Mouse (Mus musculus) mouse trophoblast stem cell (cell line): ENCODE measurements around the gene Slc28a1.
"Not testable (repeated sequence)": the region's sequence is repeated elsewhere in the genome, so short reads cannot be mapped to it uniquely, and the experiment has no call there.

ENCODE experiments used
- in situ Hi-C, 2 experiments: fragments of 300-500 bp; cut with MseI, MboI; formaldehyde crosslinking; loops; 2 replicates in 1 of 2; 3 replicates in 1 of 2; pipeline ENCODE4 v1.15.1; 2025

The Slc28a1 gene

DNA sequence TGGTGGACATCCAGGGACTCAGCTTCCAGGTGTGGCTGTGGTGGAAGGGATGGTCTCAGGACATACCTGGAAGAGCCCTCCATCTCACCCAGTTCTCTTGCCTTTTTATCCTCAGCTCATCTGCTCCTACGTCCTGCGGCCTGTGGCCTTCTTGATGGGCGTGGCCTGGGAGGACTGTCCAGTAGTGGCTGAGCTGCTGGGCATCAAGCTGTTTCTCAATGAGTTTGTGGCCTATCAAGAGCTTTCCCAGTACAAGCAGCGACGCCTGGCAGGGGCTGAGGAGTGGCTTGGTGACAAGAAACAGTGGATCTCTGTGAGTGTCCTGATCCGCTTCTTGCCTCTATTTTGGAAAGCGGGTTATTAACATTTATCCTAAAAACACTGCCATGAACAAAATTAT, 49.8 kb downstream of the Slc28a1 start:
- in situ Hi-C loops: no loop called here

DNA sequence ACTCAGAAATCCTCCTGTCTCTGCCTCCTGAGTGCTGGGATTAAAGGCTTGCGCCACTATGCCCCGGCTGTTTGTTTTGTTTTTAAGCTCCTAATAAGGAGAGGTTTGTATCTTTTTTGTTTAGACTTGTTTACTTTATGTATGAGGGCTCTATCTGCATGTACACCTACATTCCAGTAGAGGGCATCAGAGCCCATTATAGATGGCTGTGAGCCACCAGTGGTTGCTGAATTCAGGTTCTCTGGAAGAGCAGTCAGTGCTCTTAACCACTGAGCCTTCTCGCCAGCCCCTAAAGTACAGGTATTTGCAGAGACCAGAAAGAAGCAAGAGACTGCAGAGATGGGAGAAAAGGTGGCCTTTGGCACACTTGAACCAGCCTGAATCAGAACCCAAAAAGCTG, 52.5 kb downstream of the Slc28a1 start:
- in situ Hi-C loops: loop anchor here (5.0 kb wide), 2 partner anchors 165 to 170 kb away; no protein-coding TSS in a partner anchor

DNA sequence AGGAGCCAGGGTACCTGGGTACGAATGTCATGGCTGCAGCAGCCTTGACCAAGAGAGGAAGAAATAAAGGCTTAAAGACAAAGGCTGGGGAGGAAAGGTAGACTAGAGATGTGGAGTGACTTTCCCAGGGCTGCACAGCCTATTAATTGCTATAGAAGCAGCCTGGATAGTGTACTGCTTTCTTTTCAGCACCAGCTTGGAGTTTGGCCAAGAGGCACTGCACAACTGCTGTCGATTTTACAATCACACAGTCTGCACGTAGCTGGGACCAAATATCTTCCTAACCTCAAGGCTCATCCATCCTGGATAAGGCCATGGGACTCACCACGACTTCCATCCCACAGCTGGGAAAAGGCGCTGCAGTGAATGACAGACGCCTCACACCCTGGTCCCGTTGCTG, 54.8 kb downstream of the Slc28a1 start:
- in situ Hi-C loops: loop anchor here (5.0 kb wide), 2 partner anchors 163 to 168 kb away; no protein-coding TSS in a partner anchor

DNA sequence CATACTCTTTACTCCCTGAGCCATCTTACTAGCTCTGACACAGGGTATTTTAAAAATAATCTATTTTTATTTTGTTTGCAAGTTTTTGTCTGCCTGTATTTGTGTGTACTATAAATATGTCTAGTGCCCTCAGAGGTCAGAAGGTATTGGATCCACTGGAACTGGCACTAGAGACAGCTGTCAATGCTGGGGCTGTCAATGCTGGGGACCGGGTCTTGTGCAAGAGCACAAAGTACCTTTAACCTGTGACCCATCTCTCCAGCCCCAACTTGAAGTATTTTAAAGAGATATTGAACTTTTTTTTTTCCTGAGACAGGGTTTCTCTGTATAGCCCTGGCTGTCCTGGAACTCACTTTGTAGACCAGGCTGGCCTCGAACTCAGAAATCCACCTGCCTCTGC, 59.3 kb downstream of the Slc28a1 start:
- in situ Hi-C loops: no loop called here

DNA sequence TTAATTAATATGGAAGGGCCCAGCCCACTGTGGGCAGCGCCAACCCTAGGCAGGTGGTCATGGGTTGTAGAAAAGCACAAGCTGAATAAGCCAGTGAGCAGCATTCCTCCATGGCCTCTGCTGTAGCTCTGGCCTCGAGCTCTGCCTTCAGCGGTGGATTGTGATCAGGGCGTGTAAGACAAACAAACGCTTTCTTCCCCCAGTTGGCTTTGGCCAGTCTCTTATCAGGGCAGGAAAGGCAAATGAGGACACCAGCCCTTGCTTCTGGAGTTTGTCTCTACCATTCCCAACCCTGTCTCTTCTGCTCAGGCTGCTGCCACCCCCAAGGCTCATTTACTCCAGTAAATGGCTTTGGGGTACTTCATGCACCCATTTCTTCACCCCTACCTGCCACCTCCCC, 60.1 kb downstream of the Slc28a1 start:
- in situ Hi-C loops: no loop called here

DNA sequence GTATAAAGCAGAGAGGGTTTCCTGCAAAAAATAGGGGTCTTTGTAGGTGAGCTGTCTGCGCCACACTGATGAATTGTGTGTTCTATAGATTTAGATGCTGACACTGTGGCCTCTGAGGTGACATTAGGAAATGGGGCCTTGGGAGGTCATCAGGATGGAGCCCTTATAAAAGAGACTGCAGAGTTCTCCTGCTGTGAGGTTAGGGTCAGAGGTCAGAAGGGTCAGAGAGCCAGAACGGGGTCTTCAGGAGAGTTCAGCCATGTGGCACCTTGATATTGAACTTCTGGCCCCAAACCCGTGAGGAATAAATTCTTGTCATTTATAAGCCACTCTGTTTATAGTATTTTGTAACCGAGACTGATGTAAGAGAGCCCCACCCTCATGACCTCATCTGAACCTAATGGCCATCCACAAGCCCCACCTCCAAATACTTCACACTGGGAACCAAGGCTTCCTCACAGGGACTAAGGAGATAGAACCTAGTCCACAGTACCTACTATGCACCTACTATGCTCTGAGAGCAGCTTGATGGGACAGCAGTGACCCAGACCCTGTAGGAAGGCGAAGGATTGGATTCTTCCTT, 61.7 kb downstream of the Slc28a1 start:
- in situ Hi-C loops: no loop called here

DNA sequence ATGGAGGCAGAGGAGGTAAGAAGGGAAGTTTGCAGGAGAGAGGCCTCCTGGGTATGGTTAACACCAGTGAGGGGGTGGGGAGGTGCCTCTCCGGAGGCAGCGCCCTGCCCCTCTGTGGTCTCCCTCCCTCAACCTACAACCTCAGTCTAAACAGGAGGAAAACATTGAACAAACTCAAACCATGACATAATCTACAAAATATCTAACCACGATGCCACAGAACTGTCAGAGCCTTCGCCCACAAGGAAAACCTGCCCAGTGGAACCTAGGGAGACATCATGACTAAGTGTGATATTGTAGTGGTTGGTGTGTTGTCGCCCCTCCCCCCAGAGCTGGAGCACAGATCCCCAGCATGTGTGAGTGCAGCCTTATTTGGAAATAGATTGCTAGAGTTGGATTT, 64.9 kb downstream of the Slc28a1 start:
- in situ Hi-C loops: no loop called here

DNA sequence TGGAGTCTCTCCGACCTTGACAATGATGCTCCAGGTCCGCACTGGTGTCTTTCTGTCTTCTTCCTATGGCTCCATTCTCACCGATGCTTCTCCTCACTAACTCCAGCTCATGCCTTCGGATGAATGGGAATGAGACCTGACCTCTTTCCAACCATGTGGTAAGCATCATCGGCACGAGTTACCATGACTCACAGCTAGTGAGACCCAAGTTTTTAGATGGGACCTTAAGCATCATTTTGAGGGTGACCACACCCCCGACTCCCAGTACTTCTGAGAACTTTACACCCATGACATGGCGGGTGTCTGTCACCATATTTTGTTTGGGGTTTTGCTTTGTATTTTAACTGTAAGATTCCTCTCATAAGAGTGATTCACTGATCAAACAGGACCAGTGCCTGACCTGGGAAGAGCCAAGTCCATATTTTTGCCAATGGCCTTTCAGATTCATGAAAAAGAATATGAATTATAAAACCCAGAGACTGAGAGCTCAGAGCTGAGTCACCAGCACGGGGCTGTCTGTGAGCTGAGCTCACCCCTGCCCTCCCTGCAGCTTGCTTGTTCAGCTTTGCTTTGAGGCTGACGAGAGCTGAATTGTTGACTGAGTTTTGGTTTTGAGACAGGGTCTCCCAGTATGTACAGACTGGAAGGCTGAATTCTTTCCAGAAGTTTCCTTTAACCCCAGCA, 68.0 kb downstream of the Slc28a1 start:
- in situ Hi-C loops: no loop called here

DNA sequence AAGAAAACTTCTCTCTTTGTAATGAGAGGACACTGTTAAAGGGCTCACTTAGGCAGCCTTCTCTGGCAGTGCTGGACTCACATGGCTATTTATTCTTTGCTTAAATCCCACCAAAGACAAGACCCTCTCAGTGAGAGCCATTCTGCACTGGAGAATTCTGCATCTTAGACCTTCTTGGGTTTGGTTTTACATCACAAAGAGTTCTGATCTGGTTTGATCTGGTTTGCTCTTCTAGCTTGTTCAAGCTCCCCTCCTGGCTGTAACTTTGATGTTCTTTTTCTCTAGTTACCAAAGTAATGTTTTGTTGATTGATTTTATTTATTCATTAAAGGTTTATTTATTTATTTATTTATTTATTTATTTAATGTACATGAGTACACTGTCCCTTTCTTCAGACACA, 68.6 kb downstream of the Slc28a1 start:
- in situ Hi-C loops: no loop called here

DNA sequence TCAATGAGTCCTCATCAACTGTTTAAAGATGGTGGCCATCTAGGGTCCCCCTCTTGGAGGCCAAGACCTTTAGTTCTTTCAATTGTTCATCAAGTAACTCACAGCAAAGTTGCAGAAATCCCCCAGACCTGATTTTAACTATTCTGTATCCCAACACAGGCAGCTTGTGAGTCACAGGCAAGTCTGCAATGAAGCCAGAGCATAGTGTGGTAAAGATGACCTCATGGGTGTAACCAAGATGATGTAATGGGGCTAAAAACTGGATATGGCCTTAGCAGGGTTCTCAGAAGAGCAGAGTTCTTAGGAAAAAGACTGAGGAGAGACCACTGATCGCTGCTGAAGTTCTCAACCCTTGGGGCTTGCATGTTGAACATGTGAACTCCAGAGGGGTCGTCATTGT, 69.5 kb downstream of the Slc28a1 start:
- in situ Hi-C loops: no loop called here

DNA sequence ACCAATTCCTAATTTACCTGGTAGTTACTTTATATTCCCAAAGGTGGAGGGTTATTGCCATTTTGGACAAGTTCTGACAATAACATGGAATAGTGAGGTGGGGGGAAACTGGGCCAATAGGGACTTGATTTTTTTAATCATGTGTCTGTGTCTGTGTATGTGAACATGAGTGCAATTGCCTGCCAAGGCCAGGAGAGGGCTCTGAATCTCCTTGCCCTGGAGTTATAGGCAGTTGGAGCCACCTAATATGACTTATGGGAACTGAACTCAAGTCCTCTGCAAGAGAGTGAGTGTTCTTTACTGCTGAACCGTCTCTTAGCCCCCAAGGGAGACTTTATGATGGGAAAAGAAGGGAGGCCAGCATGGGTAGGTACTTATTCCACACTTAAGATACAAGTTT, 70.1 kb downstream of the Slc28a1 start:
- in situ Hi-C loops: no loop called here

DNA sequence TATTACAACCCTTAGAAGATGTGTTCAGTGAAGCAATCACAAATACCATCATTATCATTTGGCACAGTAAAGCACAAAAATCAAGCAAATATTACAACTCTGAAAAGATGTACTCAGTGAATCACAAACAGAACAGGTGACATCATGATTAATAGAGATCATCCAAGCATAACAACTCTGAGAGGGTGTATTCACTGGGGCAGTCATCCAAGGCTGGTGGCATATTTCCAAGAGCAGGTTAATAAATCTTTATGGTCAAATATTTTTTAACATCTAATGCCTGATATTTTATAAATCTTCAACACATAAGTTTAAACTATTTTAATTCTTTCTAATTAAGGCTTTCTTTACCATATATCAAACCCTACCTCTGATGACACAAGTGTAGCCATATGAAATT, 71.4 kb downstream of the Slc28a1 start:
- in situ Hi-C loops: not testable (repeated sequence)

DNA sequence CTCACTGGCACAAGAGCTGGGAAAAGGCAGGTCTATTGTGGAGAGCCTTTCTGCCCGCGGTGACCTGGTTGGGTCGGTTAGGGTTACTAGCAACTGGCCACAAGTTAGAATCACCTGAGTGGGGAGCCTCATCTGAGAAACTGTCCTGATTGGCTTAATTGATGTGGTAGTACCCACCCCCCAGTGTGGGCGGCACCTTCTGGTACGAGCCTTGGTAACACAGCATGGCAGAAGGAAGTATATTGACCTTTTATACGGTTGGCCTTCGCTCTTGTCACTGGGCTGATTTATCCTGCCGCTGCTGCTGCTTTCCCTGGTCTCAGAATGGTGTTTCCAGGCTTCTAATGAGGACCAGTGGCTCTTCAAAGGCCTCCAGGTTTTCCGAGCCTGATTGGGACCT, 74.6 kb downstream of the Slc28a1 start:
- in situ Hi-C loops: no loop called here

DNA sequence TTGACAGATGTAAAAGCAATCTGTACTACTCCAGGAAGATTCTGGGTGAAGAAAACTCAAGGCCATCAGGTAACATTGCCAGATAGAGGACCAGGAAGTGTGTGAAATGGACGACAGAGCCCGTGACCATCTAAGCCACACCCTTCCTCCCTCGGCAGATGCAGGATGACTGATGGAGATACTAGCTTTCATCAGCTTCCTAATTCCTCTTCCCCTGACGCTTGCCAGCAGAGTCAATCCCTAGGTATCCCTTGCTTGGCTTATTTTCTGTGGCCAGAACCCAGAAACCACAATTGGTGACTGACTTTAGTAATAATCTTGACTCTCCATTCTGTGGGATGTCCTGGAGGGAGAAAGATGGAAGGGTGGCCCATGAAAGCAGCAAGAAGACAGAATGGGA, 80.9 kb downstream of the Slc28a1 start:
- in situ Hi-C loops: no loop called here

DNA sequence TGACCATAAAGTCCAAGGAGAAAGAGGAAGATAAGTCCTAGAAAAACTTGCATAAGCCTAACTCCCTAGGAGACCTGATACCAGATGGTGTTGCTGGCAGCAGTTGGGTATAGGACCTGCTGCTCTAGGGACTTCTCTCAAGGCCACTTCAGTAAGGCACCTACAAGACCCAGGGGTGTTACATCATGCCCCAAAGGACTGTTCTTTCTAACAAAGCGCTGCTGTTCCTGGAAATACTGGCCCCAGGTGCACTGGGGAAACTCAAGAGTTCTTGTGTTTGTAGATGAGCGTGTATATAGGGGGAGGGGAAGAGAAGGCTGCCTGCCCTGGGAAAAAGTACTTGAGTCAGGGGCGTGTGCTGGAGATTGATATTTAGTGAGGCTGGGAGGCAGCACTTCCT, 82.2 kb downstream of the Slc28a1 start:
- in situ Hi-C loops: no loop called here

DNA sequence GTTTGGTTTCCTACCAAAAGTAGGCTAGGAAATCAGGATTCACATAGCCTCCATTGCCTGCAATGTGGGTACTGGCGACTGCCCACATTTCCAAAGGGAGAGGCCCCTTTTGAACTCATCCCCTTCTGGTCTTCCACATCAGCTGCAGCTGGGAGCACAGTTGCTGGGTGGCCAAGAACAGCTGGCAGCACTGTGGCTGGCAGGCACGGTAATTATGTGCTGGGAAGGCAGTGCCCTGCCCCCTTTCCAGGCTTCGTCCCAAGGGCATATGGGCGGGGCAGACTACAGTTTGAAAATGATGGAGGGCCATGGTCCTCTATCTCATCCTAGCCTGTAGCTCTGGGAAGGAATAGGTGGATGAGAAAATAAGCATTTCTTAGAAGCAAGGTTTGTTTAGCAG, 83.9 kb downstream of the Slc28a1 start:
- in situ Hi-C loops: no loop called here

DNA sequence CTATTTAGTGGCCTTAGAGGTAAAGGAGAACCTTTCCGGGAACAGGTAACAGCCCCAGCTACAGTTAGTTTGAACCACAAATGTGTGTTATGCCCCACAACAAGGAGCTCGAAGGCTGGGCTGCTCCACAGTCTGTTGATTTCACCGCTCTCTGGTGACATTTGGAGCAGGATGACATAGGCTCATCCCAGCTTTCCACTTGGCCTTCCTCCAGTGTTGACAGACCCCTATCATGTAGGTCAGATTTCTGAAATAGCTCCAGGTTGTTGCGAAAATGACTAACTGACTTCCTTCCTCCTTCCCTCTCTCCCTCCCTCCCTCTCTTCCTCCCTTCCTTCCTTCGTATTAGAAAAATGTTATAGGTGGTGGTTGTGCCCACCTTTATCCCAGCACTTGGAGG, 84.5 kb downstream of the Slc28a1 start:
- in situ Hi-C loops: no loop called here

DNA sequence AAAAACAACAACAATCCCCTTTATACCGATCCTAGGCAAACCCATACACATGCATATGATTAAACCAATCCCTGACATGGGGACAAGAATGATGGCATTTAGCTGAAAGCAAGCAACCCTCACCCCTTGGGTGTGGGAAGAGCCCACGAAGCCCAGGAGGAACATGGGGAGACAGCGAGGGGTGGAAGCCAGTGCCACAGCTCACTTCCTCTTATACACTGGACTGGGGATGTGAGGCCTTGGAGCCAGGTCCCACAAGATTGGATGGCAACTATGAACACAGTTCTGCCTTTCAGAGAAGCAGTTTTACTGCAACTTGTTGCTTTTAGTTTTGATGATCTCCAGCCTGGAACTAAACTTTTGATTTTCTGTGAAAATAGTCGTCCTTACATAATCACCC, 85.2 kb downstream of the Slc28a1 start:
- in situ Hi-C loops: no loop called here

DNA sequence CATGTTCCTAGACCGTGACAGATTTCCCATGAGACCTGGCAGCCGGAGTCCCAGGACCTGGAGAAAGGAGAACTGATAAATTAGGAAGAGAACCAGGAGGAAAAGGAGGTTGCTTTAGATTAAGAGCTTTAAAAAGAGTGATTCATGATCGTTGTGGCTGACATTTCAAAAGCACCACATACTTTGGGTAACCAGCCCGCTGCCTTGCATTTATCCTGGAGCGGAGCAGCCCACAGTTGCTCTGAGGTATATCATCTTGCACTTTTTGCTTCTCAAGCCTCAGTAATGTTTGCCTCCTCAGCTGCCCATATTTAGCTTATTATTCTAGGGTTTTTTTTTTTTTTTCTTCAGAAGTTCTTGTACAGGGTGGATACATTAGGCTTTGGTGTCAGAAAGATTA, 87.8 kb downstream of the Slc28a1 start:
- in situ Hi-C loops: no loop called here

DNA sequence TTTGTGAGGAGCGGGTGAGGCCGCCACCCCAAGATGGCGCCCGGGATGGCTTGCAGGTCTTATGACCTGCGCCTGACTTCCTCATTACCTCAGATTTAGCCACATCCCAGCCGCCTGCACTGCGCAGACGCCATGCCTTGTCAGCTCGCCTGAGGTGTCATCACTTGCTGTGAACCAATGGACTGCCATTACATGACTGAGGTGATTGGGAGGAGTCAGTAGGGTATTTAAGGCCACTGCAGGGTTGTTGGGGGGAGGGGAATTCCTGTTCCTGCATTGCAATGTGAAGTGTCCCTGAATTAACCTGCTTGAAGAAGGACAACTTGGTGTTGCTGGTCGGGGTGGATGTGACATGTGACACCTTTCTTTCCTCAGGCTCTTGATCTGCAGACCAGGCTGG, 89.0 kb downstream of the Slc28a1 start:
- in situ Hi-C loops: not testable (repeated sequence)

DNA sequence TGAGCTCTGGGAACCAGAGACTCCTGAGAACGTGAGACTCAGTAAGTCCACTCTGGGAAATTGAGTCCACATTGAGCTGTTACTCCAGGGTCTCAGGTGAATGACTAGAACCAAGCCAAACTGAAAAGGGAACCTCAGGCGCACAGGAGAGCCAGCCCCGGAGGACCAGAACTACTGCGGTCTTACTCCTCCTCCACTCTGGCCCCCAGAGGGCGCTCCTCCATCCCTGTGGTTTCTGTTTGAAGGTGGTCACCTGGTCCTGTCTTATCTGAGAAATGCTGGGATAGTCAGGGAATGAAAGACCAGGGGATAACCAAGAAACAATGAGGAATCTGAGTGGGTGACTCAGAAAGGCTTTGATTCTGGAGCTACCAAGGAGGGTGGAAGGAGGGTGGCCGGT, 94.3 kb downstream of the Slc28a1 start:
- in situ Hi-C loops: no loop called here

DNA sequence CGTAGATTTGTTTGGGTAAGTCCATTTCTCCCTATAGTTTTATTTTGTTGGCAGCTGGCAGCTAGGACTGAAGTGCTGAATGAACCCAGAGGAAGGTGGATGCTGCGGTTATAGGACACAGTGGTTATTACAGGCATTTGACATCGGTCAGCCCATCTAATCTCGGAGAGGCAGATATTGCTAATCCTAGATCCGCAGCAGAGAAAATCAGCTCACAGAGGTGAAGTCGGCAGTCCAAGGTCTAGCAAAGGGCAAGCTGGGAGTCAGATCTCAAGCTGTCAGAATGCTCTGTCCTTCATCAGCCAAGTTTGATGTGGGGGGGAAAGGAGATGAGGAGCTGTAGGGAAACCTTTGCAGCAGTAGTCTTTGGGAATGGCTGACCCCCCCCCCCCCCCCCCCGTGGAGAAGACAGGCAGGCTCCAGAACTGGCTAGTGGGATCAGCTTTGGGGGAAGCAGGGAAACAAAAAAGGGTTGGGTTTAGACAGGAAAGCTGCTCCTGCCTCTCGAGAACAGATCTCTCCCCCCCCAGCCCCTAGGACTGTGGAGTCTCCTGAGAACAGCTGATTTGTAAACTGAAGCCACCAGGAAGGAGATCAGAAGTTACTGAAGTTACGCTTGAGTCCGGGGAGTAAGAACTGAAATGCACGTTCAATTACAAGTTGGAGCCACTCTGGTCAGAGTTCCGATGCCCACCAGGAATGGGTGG, 95.5 kb downstream of the Slc28a1 start:
- in situ Hi-C loops: no loop called here

DNA sequence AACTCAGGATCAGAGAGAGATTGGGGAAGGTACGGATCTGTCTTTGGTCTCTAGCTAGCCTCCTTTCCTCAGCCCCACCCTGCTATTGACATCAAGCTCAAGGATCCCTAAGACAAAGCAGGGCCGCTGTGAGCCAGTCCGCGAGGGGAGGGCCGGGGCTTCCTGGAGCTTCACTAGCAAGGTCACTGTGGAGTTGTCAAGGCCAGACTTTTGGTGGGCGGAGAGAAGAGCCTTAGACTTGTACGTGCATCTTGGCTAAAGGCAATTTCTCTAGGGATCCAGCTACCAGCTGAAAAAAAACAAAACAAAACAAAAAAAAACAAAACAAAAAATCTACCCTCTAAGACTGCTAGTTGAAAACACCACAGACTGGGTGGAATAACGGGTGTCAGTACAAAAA, 97.2 kb downstream of the Slc28a1 start:
- in situ Hi-C loops: no loop called here
